Mouse (Mus musculus): ENCODE data around the gene Tmem212. TPM values are rescaled to one million over a fixed set of nuclear protein-coding genes. Genes with fewer than 3 reads are reported as not detected.
"Not testable (repeated sequence)": the region's sequence is repeated elsewhere in the genome, so short reads cannot be mapped to it uniquely, and the experiment has no call there.

The Tmem212 gene
- polyA plus RNA-seq (2012; rRNA removed): 1.5 and 1.8 TPM in 2 replicates

DNA sequence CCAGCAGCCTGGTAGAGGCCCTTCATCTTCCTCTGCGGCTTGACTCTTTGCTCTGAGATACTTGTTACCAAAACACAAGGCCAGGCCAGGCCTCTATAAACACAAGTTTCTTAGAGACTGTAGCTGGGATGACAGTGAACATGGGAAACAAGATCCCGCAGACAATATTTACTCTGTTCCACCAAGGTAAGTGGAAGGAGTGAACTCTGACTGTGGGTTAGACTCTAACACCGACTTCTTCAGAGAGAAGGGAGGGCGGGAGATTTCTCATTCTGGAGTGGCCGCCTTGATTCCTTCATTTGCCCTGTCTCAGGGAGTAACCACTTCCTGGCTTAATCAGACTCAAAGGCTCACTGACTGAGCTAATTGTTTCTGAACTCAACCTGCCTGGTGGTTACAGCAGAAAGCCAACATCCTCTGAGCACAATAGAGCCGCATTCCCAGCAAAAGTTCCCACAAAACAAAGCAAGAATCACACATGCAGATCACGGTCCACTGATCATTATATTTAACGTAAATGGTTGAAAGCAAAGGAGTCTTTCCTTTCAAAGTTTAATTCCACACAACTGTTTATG, at the start of gene Tmem212:
Gene Tmem212 (minus strand): TSS at position 51 of the 575 bp plus-strand sequence.
- WGBS: 80% methylated on average over 8 of the region's 8 CpGs
- Histone ChIP-seq H3K4me1 (replicated peaks; ENCODE audit: control insufficient read depth, insufficient read depth, low read length) (no peaks in the 10 kb centered on the region), H3K36me3 (ENCODE audit: control insufficient read depth, insufficient read depth, low read length) (no peaks in the 10 kb centered on the region), H3K27me3 (ENCODE audit: control insufficient read depth, insufficient read depth, low read length) (no peaks in the 10 kb centered on the region), H3K27ac (ENCODE audit: control insufficient read depth, insufficient read depth, low read length) (no peak within 1 kb of the TSS), H3K4me3 (ENCODE audit: control insufficient read depth, insufficient read depth, low read length) (no peak within 1 kb of the TSS)
- DNase-seq: no peak
- TF ChIP-seq POLR2A (IDR thresholded peaks at IDR 0.05; ENCODE audit: control insufficient read depth, extremely low read depth, insufficient read depth, low read length, poor library complexity): no peak
- TF ChIP-seq CTCF (IDR thresholded peaks at IDR 0.05; ENCODE audit: borderline replicate concordance, control insufficient read depth, extremely low read depth, insufficient read depth, low read length, poor library complexity): no peak

GRCm38 (mm10) chr3:27945397-27945796, 49.2 kb upstream of the Tmem212 start:
- H3K27ac ChIP-seq (ENCODE audit: control insufficient read depth, insufficient read depth, low read length); H3K4me3 ChIP-seq (ENCODE audit: control insufficient read depth, insufficient read depth, low read length); H3K36me3 ChIP-seq (ENCODE audit: control insufficient read depth, insufficient read depth, low read length); H3K4me1 ChIP-seq (replicated peaks; ENCODE audit: control insufficient read depth, insufficient read depth, low read length); DNase-seq; H3K27me3 ChIP-seq (ENCODE audit: control insufficient read depth, insufficient read depth, low read length): not testable (repeated sequence)
- WGBS: 93% methylated on average over 2 of the region's 2 CpGs

DNA sequence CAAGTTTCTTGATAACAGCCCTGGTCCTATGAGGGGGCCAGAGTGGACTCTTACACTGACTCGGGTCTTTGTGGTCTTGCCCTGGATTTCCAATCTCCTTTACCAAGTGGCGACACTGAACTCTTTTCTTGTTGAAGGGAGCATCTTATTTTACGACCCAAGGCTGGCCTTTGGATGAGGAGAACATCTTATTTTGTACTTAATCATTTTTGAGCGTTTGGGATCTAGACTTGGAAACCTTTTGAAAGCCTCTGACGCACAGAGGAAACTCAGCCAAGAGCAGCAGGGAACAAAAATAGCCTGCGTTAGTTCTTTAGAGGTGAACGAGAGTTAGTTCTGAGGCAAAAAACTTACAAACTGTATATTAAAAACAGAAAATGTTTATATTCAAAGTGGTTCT, 46.8 kb upstream of the Tmem212 start:
- no peak for DNase-seq
- 92% methylated on average over 7 of the region's 7 CpGs for WGBS
- TF ChIP-seq CTCF (IDR thresholded peaks at IDR 0.05; ENCODE audit: borderline replicate concordance, control insufficient read depth, extremely low read depth, insufficient read depth, low read length, poor library complexity) (no peak), POLR2A (IDR thresholded peaks at IDR 0.05; ENCODE audit: control insufficient read depth, extremely low read depth, insufficient read depth, low read length, poor library complexity) (no peak)

DNA sequence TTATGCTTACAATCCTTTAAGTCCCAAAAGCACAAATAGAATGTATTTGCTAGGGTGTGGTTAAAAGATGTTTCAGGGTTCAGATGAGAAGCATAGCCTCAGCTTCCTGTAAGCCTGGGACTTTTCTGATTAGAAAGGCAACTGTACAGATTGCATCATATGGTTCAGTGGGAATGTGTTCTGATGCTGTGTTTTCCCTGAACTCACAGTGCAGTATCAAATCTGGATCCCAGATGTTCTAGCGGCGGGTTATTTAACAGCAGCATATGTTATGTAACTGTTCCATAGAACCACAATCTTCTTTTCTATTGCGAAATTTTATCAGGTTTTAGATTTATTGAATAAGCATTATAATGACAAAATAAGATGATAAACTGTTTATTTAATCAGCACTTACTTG, 45.5 kb upstream of the Tmem212 start:
- WGBS: 93% methylated on average over 3 of the region's 3 CpGs
- H3K4me3 ChIP-seq (ENCODE audit: control insufficient read depth, insufficient read depth, low read length): no peak overlapping the region
- no peak overlapping the region for H3K27ac ChIP-seq (ENCODE audit: control insufficient read depth, insufficient read depth, low read length)
- H3K27me3 ChIP-seq (ENCODE audit: control insufficient read depth, insufficient read depth, low read length): no peaks in the 10 kb centered on the region; the same call in 1 of the 2 replicates
- no peaks in the 10 kb centered on the region for H3K4me1 ChIP-seq (replicated peaks; ENCODE audit: control insufficient read depth, insufficient read depth, low read length)
- H3K36me3 ChIP-seq (ENCODE audit: control insufficient read depth, insufficient read depth, low read length): no peaks in the 10 kb centered on the region
- DNase-seq: no peak
- TF ChIP-seq CTCF (IDR thresholded peaks at IDR 0.05; ENCODE audit: borderline replicate concordance, control insufficient read depth, extremely low read depth, insufficient read depth, low read length, poor library complexity) (no peak), POLR2A (IDR thresholded peaks at IDR 0.05; ENCODE audit: control insufficient read depth, extremely low read depth, insufficient read depth, low read length, poor library complexity) (no peak)

More for the DNA sequence above, 46.8 kb upstream of the Tmem212 start:
- Histone ChIP-seq H3K27ac (ENCODE audit: control insufficient read depth, insufficient read depth, low read length) (no peak overlapping the region), H3K4me3 (ENCODE audit: control insufficient read depth, insufficient read depth, low read length) (no peak overlapping the region), H3K36me3 (ENCODE audit: control insufficient read depth, insufficient read depth, low read length) (no peaks in the 10 kb centered on the region), H3K4me1 (replicated peaks; ENCODE audit: control insufficient read depth, insufficient read depth, low read length) (no peaks in the 10 kb centered on the region), H3K27me3 (ENCODE audit: control insufficient read depth, insufficient read depth, low read length) (no peaks in the 10 kb centered on the region; the same call in 1 of the 2 replicates)

- Histone ChIP-seq H3K36me3 (ENCODE audit: control insufficient read depth, insufficient read depth, low read length) (no peaks in the 10 kb centered on the region), H3K4me3 (ENCODE audit: control insufficient read depth, insufficient read depth, low read length) (peak within 1 kb of the TSS; percentile 21), H3K27ac (ENCODE audit: control insufficient read depth, insufficient read depth, low read length) (no peak within 1 kb of the TSS), H3K4me1 (replicated peaks; ENCODE audit: control insufficient read depth, insufficient read depth, low read length) (no peaks in the 10 kb centered on the region), H3K27me3 (ENCODE audit: control insufficient read depth, insufficient read depth, low read length) (no peaks in the 10 kb centered on the region; the same call in 1 of the 2 replicates)
- TF ChIP-seq POLR2A (IDR thresholded peaks at IDR 0.05; ENCODE audit: control insufficient read depth, extremely low read depth, insufficient read depth, low read length, poor library complexity) (no peak), CTCF (IDR thresholded peaks at IDR 0.05; ENCODE audit: borderline replicate concordance, control insufficient read depth, extremely low read depth, insufficient read depth, low read length, poor library complexity) (no peak)
- DNase-seq: peak; percentile 4
- 3% methylated on average over 68 of the region's 68 CpGs for WGBS
Observed at GRCm38 (mm10) chr3:27938381-27939323, 42.5 kb upstream of the Tmem212 start, which contains the start of gene Pld1. Gene Pld1, plus strand, starts transcription at chr3:27938695.

- no peak overlapping the region for H3K27ac ChIP-seq (ENCODE audit: control insufficient read depth, insufficient read depth, low read length)
- WGBS: 87% methylated on average over 13 of the region's 13 CpGs
- DNase-seq: no peak
Observed at GRCm38 (mm10) chr3:27937144-27938110, 41.3 kb upstream of the Tmem212 start.

More at GRCm38 (mm10) chr3:27937144-27938110, 41.3 kb upstream of the Tmem212 start:
- Histone ChIP-seq H3K4me1 (replicated peaks; ENCODE audit: control insufficient read depth, insufficient read depth, low read length) (no peaks in the 10 kb centered on the region), H3K4me3 (ENCODE audit: control insufficient read depth, insufficient read depth, low read length) (no peak overlapping the region), H3K36me3 (ENCODE audit: control insufficient read depth, insufficient read depth, low read length) (no peaks in the 10 kb centered on the region), H3K27me3 (ENCODE audit: control insufficient read depth, insufficient read depth, low read length) (no peaks in the 10 kb centered on the region; the same call in 1 of the 2 replicates)
- TF ChIP-seq POLR2A (IDR thresholded peaks at IDR 0.05; ENCODE audit: control insufficient read depth, extremely low read depth, insufficient read depth, low read length, poor library complexity): no peak
- no peak for TF ChIP-seq CTCF (IDR thresholded peaks at IDR 0.05; ENCODE audit: borderline replicate concordance, control insufficient read depth, extremely low read depth, insufficient read depth, low read length, poor library complexity)

Data from thymus, adult 2 months (tissue).